8 mouse cellular contexts compared by ENCODE assay signal in genomic region chr6:39557723-39558261, GRCm38 (mm10). TPM values are rescaled to one million over a fixed set of nuclear protein-coding genes. Genes with fewer than 3 reads are reported as not detected.
A peak's percentile ranks its signal among the peaks of the same experiment; 100 is the strongest.
DNase-seq lines count a peak whose midpoint lies in the region; ATAC-seq and TF ChIP-seq lines count a peak whose summit lies in the region.

Dennd2a (minus strand) TSS chr6:39557867.

- WGBS in hindbrain, embryonic 13.5 days: under 1% methylated on average over 23 of the region's 50 CpGs

- peak; percentile 35 for DNase-seq in adrenal gland, adult 8-10 months
- peak; percentile 80 to 93 for DNase-seq in cerebellum, postnatal 4 days (ENCODE audit: low spot score in 2 of 2)
- peak; percentile 87 for DNase-seq in gastrocnemius, adult 2 months
- peak; percentile 65 for DNase-seq in left cerebral cortex, adult 11 months (ENCODE audit: low spot score)
- DNase-seq in lung, postnatal 14 days: peak; percentile 80
- peak; percentile 82 to 87 for DNase-seq in right cerebral cortex, adult 2 months (ENCODE audit: low spot score in 2 of 2)

- H3K9me3 ChIP-seq in hindbrain, embryonic 13.5 days: no peaks in the 10 kb centered on the region

- TF ChIP-seq CTCF in gastrocnemius, adult 2 months (IDR thresholded peaks at IDR 0.05): no peak

- peak; percentile 95 for ATAC-seq in hindbrain, embryonic 13.5 days (ENCODE audit: low FRiP score)
- no peak for ATAC-seq in monocyte, adult 5-6 weeks (replicated peaks; ENCODE audit: insufficient number of reproducible peaks, low FRiP score, low TSS enrichment, poor library complexity, severe bottlenecking)

- H3K36me3 ChIP-seq in hindbrain, embryonic 13.5 days: 0 out of 2 replicates have a peak, but pooled peaks cover 4% of the 10 kb centered on the region

- H3K4me2 ChIP-seq in hindbrain, embryonic 13.5 days: peak within 1 kb of the TSS; percentile 74

- H3K27me3 ChIP-seq in hindbrain, embryonic 13.5 days: no peaks in the 10 kb centered on the region

- peak within 1 kb of the TSS; percentile 93 for H3K9ac ChIP-seq in hindbrain, embryonic 13.5 days

- intact Hi-C loops in gastrocnemius, adult 2 months (cut with DNase I): no loop called here

- H3K27ac ChIP-seq in gastrocnemius, adult 2 months: peak within 1 kb of the TSS; percentile 86
- peak within 1 kb of the TSS; percentile 95 for H3K27ac ChIP-seq in hindbrain, embryonic 13.5 days

- H3K4me3 ChIP-seq in gastrocnemius, adult 2 months: peak within 1 kb of the TSS; percentile 88
- peak within 1 kb of the TSS; percentile 88 for H3K4me3 ChIP-seq in hindbrain, embryonic 13.5 days

- peaks cover 50% of the 10 kb centered on the region for H3K4me1 ChIP-seq in hindbrain, embryonic 13.5 days (replicated peaks)

RNA-seq across cellular contexts. Expression of gene Dennd2a, which starts in this region (rescaled TPM):
- total RNA-seq in adrenal gland, adult 8-10 months (2022): 10 to 100 TPM in 2 of 4 experiments, 1 to 10 TPM in 2; 7.3 to 14.8 (median 10.4) TPM
- total RNA-seq in gastrocnemius, adult 2 months (2021): 1 to 10 TPM; 3.3 to 4.4 TPM
- 25.4 and 27.5 TPM in 2 replicates for polyA plus RNA-seq in hindbrain, embryonic 13.5 days (2015; fragmentation: Nextera tagmentation; extraction: Ambion mirVana)
- total RNA-seq in monocyte, adult 5-6 weeks (2017): 0.43 to 0.58 TPM in 2 of 3 replicates, not detected in the other

Comparison
In these comparisons a context has a peak if more than half of its experiments do, and no peak if none do; other contexts are left out.
1. DNase-seq: peak in every context shown above with its lines; median percentile 87 in gastrocnemius, adult 2 months; 86 in cerebellum, postnatal 4 days; 84 in right cerebral cortex, adult 2 months; 80 in lung, postnatal 14 days; 65 in left cerebral cortex, adult 11 months; 35 in adrenal gland, adult 8-10 months.